Mouse (Mus musculus) neutrophil, adult 5-6 weeks (primary cell): Measurements from ENCODE around the gene Nck2. TPM values are rescaled to one million over a fixed set of nuclear protein-coding genes. Genes with fewer than 3 reads are reported as not detected.

Experiments used
- ATAC-seq: fragments of 151-379, 151-347 bp; 2 replicates; pipeline ENCODE4 v1.8.0; 2017; ENCODE audit warnings: mild to moderate bottlenecking, moderate TSS enrichment; ENCODE audit not compliant: insufficient number of reproducible peaks, poor library complexity, low FRiP score, severe bottlenecking; ENCODE audit errors: extremely low read depth
- total RNA-seq: library from RNA; stranded (forward); fragments of 200-1000 nt; gene quantifications from 2 replicates; pipeline ENCODE4 v1.2.3, GENCODE M21; 2017

Gene Nck2
- 18.2 and 18.9 TPM in 2 replicates for total RNA-seq

DNA sequence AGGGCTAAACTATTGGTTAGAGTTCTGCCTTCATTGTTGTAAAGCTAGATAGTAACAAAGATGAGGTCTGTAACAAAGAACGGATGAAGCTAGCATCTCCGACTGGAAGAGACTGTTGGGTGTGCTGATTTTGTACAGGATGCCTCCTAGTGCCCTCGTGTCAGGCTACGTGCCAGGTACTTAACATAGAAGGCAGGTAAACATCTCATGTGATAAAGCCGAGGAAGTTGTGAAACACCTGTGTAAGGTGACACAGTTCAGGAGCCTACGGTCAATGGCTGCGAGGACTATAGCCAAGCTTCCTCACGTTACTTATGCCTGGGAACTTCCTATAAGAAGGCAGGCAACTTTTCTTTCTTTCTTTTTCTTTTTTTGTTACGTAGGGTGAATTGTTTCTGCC, at the start of gene Nck2:
Gene Nck2, plus strand, starts transcription at position 49 of the 400 bp plus-strand sequence.
- ATAC-seq = no peak

GRCm38 (mm10) chr1:43395040-43395439, 49.3 kb upstream of the Nck2 start:
- no peak for ATAC-seq

GRCm38 (mm10) chr1:43395799-43396198, 48.6 kb upstream of the Nck2 start:
- ATAC-seq = no peak

DNA sequence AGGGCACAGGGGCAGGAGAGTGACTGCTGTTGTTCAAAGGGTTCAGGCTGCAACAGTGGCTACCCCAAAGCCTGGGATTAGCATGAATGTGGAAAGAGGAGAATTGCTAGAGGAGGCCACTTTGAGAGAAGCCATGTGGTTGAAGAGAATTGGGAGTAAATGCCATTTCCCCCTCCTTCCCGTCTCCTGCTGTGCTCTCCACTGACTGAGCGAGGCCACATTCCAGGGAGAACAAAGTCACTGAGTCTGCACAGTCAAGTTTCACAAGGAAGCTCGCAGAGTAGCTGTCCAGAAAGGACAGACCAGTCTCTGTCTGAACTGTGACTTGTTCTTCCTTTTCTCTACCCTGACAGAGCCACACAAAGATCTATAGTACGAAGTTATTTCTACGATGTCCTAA, 47.9 kb upstream of the Nck2 start:
- ATAC-seq = no peak

DNA sequence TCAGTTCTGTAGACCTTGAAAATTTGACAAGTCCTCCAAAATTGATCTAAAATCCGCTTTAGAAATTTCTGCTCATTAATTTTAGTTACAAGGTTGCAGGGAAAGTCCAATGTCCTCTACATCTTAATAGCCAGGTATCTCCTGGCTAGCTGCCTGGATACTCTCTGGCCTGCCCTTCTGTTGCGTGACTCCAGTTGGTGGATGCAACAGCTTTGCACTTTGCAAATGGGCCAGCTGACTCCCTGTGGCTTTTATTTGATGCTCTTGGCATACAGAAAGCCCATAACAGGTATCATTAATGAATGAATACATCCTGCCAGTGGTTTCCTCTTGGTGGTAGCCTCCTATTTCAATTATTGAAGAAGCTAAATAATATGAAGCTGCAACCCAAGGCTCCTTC, 47.3 kb upstream of the Nck2 start:
- no peak for ATAC-seq

DNA sequence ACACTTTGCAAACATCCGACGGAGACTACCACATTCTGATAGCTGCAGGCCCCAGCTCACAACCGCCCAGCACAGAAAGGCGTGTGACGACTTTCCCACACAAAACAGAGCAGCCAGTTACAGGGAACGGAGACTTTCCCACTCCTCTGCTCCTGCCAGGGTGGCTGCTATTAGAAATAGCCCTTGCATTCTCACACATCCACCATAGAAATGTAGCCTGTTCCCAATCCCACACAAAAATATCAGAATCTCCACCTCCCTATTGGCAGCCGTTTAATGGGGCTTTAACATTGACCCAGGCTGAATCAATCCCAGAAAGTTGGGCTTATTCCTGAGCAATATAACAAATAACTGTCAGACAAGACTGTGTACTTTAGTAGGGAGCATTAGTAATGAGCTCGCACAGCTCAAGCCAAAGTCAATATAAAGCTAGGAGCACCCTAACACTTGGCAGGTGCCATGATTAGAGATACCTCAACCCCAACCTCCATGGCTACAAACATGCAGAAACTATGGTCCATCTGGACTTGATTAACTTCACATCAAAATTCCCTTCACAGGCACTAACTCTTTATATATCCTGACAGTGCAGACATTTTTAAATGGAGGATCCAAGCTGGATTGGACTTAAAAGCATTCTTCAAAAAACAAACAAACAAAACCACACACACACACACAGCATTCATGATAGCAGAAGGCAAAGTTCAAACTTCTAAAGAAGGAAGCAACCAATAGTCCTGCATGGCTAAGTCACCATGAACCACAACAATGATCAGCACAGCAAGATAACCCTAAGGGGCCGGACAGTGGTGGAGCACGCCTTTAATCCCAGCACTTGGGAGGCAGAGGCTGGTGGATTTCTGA, 45.4 kb upstream of the Nck2 start:
- no peak for ATAC-seq

- ATAC-seq = no peak
These were observed 44.7 kb upstream of the Nck2 start for GRCm38 (mm10) chr1:43399602-43400216.

- no peak for ATAC-seq
These were observed 43.7 kb upstream of the Nck2 start for GRCm38 (mm10) chr1:43400655-43401054.

DNA sequence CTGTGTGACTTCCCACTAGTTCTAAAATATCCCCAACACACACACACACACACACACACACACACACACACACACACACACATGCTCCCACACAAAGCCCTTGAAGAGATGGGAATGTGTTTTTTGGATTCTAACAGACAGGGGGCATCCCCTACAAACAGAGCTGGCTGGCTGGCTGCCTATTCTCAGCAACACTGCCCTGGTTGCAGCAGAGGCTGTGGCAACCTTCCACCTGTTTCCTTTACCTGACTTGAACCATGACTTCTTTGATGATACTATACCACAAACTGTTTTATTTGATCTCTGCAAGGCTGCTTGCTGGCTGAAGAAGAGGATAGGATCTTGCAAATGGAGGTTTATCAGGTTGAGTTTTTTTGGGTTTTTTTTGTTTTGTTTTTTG, 41.0 kb upstream of the Nck2 start:
- no peak for ATAC-seq

GRCm38 (mm10) chr1:43404693-43405678, 39.4 kb upstream of the Nck2 start:
- ATAC-seq = no peak

- no peak for ATAC-seq
These were observed 35.4 kb upstream of the Nck2 start for GRCm38 (mm10) chr1:43409019-43409418.

DNA sequence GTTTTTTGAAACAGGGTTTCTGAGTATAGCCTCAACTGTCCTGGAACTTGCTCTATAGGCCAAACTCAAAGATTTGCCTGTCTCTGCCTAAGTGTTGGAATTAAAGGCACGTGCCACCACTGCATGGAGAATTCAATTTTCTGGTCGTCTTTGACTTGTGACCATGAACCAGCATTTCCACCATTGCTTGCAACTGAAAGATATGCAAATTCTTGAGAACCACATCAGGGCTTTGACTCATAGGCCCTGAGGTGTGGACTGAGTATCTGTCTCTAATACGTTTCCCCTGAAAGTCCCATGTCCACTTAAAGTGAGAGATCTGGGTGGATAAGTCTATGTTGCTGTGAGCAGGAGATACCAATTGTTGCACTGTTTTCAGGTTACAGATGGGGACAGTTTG, 31.6 kb upstream of the Nck2 start:
- no peak for ATAC-seq

GRCm38 (mm10) chr1:43413298-43413697, 31.1 kb upstream of the Nck2 start:
- no peak for ATAC-seq

DNA sequence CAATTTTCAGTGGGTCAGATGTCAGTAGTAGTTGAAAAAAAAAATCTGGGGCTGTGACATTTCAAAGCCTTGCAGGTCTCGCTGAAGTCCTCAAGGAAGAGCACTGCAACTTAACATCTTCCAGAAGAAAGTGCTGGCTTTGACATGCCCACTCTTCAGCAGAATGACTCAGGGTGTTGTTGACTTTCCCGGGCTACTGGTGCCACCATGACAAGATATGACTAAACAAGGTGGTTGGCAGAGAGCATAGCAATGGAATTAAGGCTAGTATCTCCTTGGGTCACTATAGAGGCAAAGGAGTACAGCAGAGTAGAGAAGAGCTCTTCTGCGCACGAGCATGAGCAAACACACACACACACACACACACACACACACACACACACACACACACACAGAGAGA, 30.6 kb upstream of the Nck2 start:
- ATAC-seq = no peak

DNA sequence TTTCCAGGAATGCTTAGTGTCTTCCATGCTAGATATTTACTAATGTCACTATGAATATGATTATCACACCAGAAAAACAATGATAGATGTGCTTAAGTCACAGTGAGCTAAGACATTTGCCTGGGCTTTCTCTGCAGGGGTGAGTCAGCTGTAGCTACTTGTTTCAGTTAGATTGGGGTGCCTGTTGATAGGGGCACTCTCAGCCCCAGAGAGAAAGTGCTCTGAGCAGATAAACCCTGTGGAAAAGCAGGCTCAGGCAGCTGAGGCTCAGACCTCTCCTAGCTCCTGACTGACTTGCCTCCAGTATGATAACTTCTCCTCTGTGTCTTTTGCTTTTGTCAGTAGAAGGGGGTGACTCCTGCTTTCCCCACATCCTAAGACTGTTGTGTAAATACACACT, 30.2 kb upstream of the Nck2 start:
- no peak for ATAC-seq

DNA sequence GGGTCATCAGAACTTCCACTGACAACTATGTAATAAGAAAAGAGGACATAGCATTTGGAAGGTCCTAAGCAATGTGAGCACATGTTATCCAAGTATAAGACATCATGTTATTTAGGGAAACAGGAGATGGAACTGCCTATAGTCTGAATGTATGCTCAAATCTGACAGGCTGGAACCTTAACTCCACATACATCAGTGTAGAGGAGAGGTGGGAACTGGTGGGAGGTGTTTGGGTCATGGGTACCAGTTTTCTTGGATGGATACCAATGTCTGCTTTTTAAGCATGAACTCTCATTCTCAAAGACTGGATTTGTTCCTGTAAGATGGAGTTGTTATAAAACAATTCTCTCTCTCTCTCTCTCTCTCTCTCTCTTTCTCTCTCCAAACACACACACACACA, 29.4 kb upstream of the Nck2 start:
- no peak for ATAC-seq

GRCm38 (mm10) chr1:43422969-43423748, 21.2 kb upstream of the Nck2 start:
- ATAC-seq = no peak

DNA sequence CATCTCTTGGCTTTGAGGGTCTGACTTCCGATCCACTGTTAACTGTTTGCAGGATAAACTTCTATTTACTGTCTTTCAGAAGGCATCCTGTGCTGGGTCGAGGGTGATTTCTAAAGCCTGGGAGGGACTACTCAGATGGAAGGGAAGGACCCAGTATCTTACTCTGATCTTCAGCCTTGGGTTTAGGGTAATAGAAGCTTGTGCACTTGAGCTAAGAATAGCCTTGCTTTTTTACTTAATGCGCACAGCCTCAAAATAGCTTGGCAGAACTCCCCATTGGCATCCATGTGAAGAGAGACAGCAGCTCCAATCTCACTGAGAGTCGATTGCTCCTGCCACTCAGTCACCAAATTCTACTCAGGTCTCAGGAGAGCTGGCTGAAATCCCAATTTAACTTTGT, 17.9 kb upstream of the Nck2 start:
- no peak for ATAC-seq
